Comparison of ENCODE assay signal across 9 mouse cellular contexts in genomic region chr2:32756674-32757055, GRCm38 (mm10). TPM values are rescaled to one million over a fixed set of nuclear protein-coding genes. Genes with fewer than 3 reads are reported as not detected.
DNase-seq lines count a peak whose midpoint lies in the region; ATAC-seq and TF ChIP-seq lines count a peak whose summit lies in the region.
"Had no signal": no experiment of that assay in that cellular context is flagged by ENCODE, and none has a peak within 500 bp of the region (broad histone marks: within the 10 kb centered on the region; RNA-seq: fewer than 3 reads in every experiment).

No protein-coding gene starts in this region.

- no peak for DNase-seq in heart, adult 8-10 months (ENCODE audit: low spot score)
- DNase-seq in hindbrain, postnatal 0 days (ENCODE audit: low spot score) = no peak
- no peak for DNase-seq in midbrain, embryonic 11.5 days (ENCODE audit: low spot score, missing footprints)
- DNase-seq in thymus, postnatal 25 days = no peak
- no peak for DNase-seq in thymus, postnatal 4 days
- no peak for DNase-seq in heart, postnatal 25 days (ENCODE audit: low spot score)

- H3K4me2 ChIP-seq in heart, embryonic 14.5 days (ENCODE audit: low read length) = peak overlapping the region; percentile 38
- peak overlapping the region; percentile 58 for H3K4me2 ChIP-seq in embryonic facial prominence, embryonic 13.5 days
- H3K4me2 ChIP-seq in hindbrain, postnatal 0 days (ENCODE audit: low read depth, low read length) = peak overlapping the region; percentile 62
- peak overlapping the region; percentile 23; the same call in 1 of the 2 replicates for H3K4me2 ChIP-seq in midbrain, embryonic 11.5 days

- no peaks in the 10 kb centered on the region for H3K9me3 ChIP-seq in heart, embryonic 14.5 days (ENCODE audit: control insufficient read depth, low read length)
- H3K9me3 ChIP-seq in embryonic facial prominence, embryonic 13.5 days = no peaks in the 10 kb centered on the region
- H3K9me3 ChIP-seq in hindbrain, postnatal 0 days (ENCODE audit: low read length) = no peaks in the 10 kb centered on the region
- no peaks in the 10 kb centered on the region for H3K9me3 ChIP-seq in midbrain, embryonic 11.5 days (ENCODE audit: control insufficient read depth, low read length)

- no peak overlapping the region for H3K27ac ChIP-seq in heart, embryonic 14.5 days (replicated peaks in 1 of 2; ENCODE audit: control insufficient read depth in 1 of 2, insufficient read depth in 1 of 2, low read depth in 2 of 2, low read length in 2 of 2)
- no peak overlapping the region for H3K27ac ChIP-seq in embryonic facial prominence, embryonic 13.5 days
- H3K27ac ChIP-seq in hindbrain, postnatal 0 days = no peak overlapping the region
- H3K27ac ChIP-seq in midbrain, embryonic 11.5 days (ENCODE audit: low read depth, low read length) = no peak overlapping the region

- WGBS in heart, embryonic 14.5 days = 41% methylated on average over 6 of the region's 6 CpGs
- WGBS in embryonic facial prominence, embryonic 13.5 days = 31% methylated on average over 6 of the region's 6 CpGs
- WGBS in hindbrain, postnatal 0 days = 35% methylated on average over 6 of the region's 6 CpGs
- WGBS in midbrain, embryonic 11.5 days = 33% methylated on average over 6 of the region's 6 CpGs

- no peak overlapping the region for H3K9ac ChIP-seq in heart, embryonic 14.5 days (ENCODE audit: low read length)
- H3K9ac ChIP-seq in embryonic facial prominence, embryonic 13.5 days = no peak overlapping the region
- H3K9ac ChIP-seq in hindbrain, postnatal 0 days (replicated peaks; ENCODE audit: low read length) = no peak overlapping the region; the same call in 1 of the 2 replicates
- H3K9ac ChIP-seq in midbrain, embryonic 11.5 days (ENCODE audit: low read length) = no peak overlapping the region

- intact Hi-C loops in heart, postnatal 25 days (cut with DNase I) = loop anchor here (1.0 kb wide), 1 partner anchor 42 kb away; no protein-coding TSS in a partner anchor

- peak overlapping the region in 1 of 2 experiments; percentile 81; a peak in 2 of 4 replicates for H3K4me3 ChIP-seq in heart, embryonic 14.5 days (ENCODE audit: control insufficient read depth in 1 of 2, insufficient read depth in 1 of 2, low read depth in 1 of 2, low read length in 2 of 2)
- peak overlapping the region; percentile 72; the same call in 1 of the 2 replicates for H3K4me3 ChIP-seq in embryonic facial prominence, embryonic 13.5 days
- peak overlapping the region; percentile 66; the same call in 1 of the 2 replicates for H3K4me3 ChIP-seq in hindbrain, postnatal 0 days (ENCODE audit: low read length)
- no peak overlapping the region for H3K4me3 ChIP-seq in midbrain, embryonic 11.5 days (ENCODE audit: low read depth, low read length)

- H3K27me3 ChIP-seq in heart, embryonic 14.5 days (ENCODE audit: control insufficient read depth, insufficient read depth, low read length) = no peaks in the 10 kb centered on the region
- no peaks in the 10 kb centered on the region for H3K27me3 ChIP-seq in embryonic facial prominence, embryonic 13.5 days
- H3K27me3 ChIP-seq in hindbrain, postnatal 0 days (ENCODE audit: insufficient read depth, low read length) = no peaks in the 10 kb centered on the region
- 0 out of 2 replicates have a peak, but pooled peaks cover 2% of the 10 kb centered on the region for H3K27me3 ChIP-seq in midbrain, embryonic 11.5 days (ENCODE audit: control insufficient read depth, insufficient read depth, low read length)

- no peak for TF ChIP-seq CTCF in hindbrain, postnatal 0 days (IDR thresholded peaks at IDR 0.05; ENCODE audit: low read depth)

- H3K4me1 ChIP-seq in heart, embryonic 14.5 days (ENCODE audit: control insufficient read depth in 2 of 2, insufficient read depth in 2 of 2, low read length in 2 of 2) = no peaks in the 10 kb centered on the region
- H3K4me1 ChIP-seq in embryonic facial prominence, embryonic 13.5 days = peaks cover 14% of the 10 kb centered on the region
- H3K4me1 ChIP-seq in hindbrain, postnatal 0 days (ENCODE audit: insufficient read depth, low read length) = no peaks in the 10 kb centered on the region
- peaks cover 12% of the 10 kb centered on the region for H3K4me1 ChIP-seq in midbrain, embryonic 11.5 days (ENCODE audit: control insufficient read depth, insufficient read depth, low read length)

- H3K36me3 ChIP-seq in heart, embryonic 14.5 days (ENCODE audit: control insufficient read depth, insufficient read depth, low read length) = peaks cover 54% of the 10 kb centered on the region
- H3K36me3 ChIP-seq in embryonic facial prominence, embryonic 13.5 days = peaks cover 34% of the 10 kb centered on the region
- peaks cover 39% of the 10 kb centered on the region for H3K36me3 ChIP-seq in hindbrain, postnatal 0 days (ENCODE audit: insufficient read depth, low read length)
- peaks cover 3% of the 10 kb centered on the region; the same call in 1 of the 2 replicates for H3K36me3 ChIP-seq in midbrain, embryonic 11.5 days (ENCODE audit: control insufficient read depth, insufficient read depth, low read length)

- no peak for ATAC-seq in heart, embryonic 14.5 days (ENCODE audit: insufficient number of reproducible peaks, insufficient read depth, low FRiP score, low read depth)
- ATAC-seq in embryonic facial prominence, embryonic 13.5 days (ENCODE audit: insufficient number of reproducible peaks, insufficient read depth, low FRiP score, low TSS enrichment, low read depth) = no peak
- peak; percentile 27 for ATAC-seq in hindbrain, postnatal 0 days
- peak; percentile 31; the same call in 1 of the 2 replicates for ATAC-seq in midbrain, embryonic 11.5 days (ENCODE audit: low FRiP score)

RNA-seq across cellular contexts. Expression of gene Tor2a, which starts 0.4 kb away (rescaled TPM):
- 38.0 and 42.7 TPM in 2 replicates for polyA plus RNA-seq in heart, embryonic 14.5 days (2014; fragmentation: Nextera tagmentation; extraction: Ambion mirVana)
- total RNA-seq in heart, adult 8-10 months (2022) = 10 to 100 TPM in 1 of 4 experiments, 1 to 10 TPM in 3; 7.8 to 10.1 (median 8.2) TPM
- 65.1 and 72.3 TPM in 2 replicates for polyA plus RNA-seq in embryonic facial prominence, embryonic 13.5 days (2015; fragmentation: Nextera tagmentation; extraction: Ambion mirVana)
- total RNA-seq in hindbrain, postnatal 0 days (2014; rRNA removed) = 75.1 and 81.1 TPM in 2 replicates
- 48.2 and 49.1 TPM in 2 replicates for polyA plus RNA-seq in hindbrain, postnatal 0 days (2015; fragmentation: Nextera tagmentation; extraction: Ambion mirVana)
- 47.7 and 51.4 TPM in 2 replicates for polyA plus RNA-seq in midbrain, embryonic 11.5 days (2014; fragmentation: Nextera tagmentation; extraction: Ambion mirVana)
- total RNA-seq in heart, postnatal 25 days (2021) = 1 to 10 TPM; 8.1 to 8.3 TPM

RNA-seq across cellular contexts. Expression of gene 6330409D20Rik, which starts 15.8 kb away (rescaled TPM):
- polyA plus RNA-seq in heart, embryonic 14.5 days (2014; fragmentation: Nextera tagmentation; extraction: Ambion mirVana) = 0.68 TPM in 1 of 2 replicates, not detected in the other
- not detected for total RNA-seq in heart, adult 8-10 months (2022)
- polyA plus RNA-seq in embryonic facial prominence, embryonic 13.5 days (2015; fragmentation: Nextera tagmentation; extraction: Ambion mirVana) = 0.34 and 0.58 TPM in 2 replicates
- total RNA-seq in hindbrain, postnatal 0 days (2014; rRNA removed) = 1.7 and 3.2 TPM in 2 replicates
- 3.6 and 5.1 TPM in 2 replicates for polyA plus RNA-seq in hindbrain, postnatal 0 days (2015; fragmentation: Nextera tagmentation; extraction: Ambion mirVana)
- 2.0 and 3.0 TPM in 2 replicates for polyA plus RNA-seq in midbrain, embryonic 11.5 days (2014; fragmentation: Nextera tagmentation; extraction: Ambion mirVana)
- total RNA-seq in heart, postnatal 25 days (2021) = not detected
- total RNA-seq: neutrophil, adult 5-6 weeks had no signal

RNA-seq across cellular contexts. Expression of gene Ttc16, which starts 18.8 kb away (rescaled TPM):
- 0.22 TPM in 1 of 2 replicates, not detected in the other for polyA plus RNA-seq in heart, embryonic 14.5 days (2014; fragmentation: Nextera tagmentation; extraction: Ambion mirVana)
- total RNA-seq in heart, adult 8-10 months (2022) = under 1 TPM in 1 of 4 experiments, not detected in 3; 0.19 TPM
- polyA plus RNA-seq in embryonic facial prominence, embryonic 13.5 days (2015; fragmentation: Nextera tagmentation; extraction: Ambion mirVana) = 0.21 and 0.29 TPM in 2 replicates
- 0.78 and 1.6 TPM in 2 replicates for total RNA-seq in hindbrain, postnatal 0 days (2014; rRNA removed)
- polyA plus RNA-seq in hindbrain, postnatal 0 days (2015; fragmentation: Nextera tagmentation; extraction: Ambion mirVana) = 0.58 and 0.76 TPM in 2 replicates
- 0.26 and 0.30 TPM in 2 replicates for polyA plus RNA-seq in midbrain, embryonic 11.5 days (2014; fragmentation: Nextera tagmentation; extraction: Ambion mirVana)
- total RNA-seq in heart, postnatal 25 days (2021) = under 1 TPM; 0.10 to 0.17 TPM

RNA-seq across cellular contexts. Expression of gene Ptrh1, which starts 18.9 kb away (rescaled TPM):
- 2.6 and 3.6 TPM in 2 replicates for polyA plus RNA-seq in heart, embryonic 14.5 days (2014; fragmentation: Nextera tagmentation; extraction: Ambion mirVana)
- total RNA-seq in heart, adult 8-10 months (2022) = 1 to 10 TPM; 2.7 to 4.0 (median 3.2) TPM
- polyA plus RNA-seq in embryonic facial prominence, embryonic 13.5 days (2015; fragmentation: Nextera tagmentation; extraction: Ambion mirVana) = 4.6 and 5.8 TPM in 2 replicates
- 0.75 and 2.9 TPM in 2 replicates for total RNA-seq in hindbrain, postnatal 0 days (2014; rRNA removed)
- polyA plus RNA-seq in hindbrain, postnatal 0 days (2015; fragmentation: Nextera tagmentation; extraction: Ambion mirVana) = 4.0 and 4.4 TPM in 2 replicates
- polyA plus RNA-seq in midbrain, embryonic 11.5 days (2014; fragmentation: Nextera tagmentation; extraction: Ambion mirVana) = 3.2 and 3.9 TPM in 2 replicates
- 1 to 10 TPM; 2.6 to 4.2 TPM for total RNA-seq in heart, postnatal 25 days (2021)
- total RNA-seq: neutrophil, adult 5-6 weeks had no signal

RNA-seq across cellular contexts. Expression of gene Cfap157, which starts 27.6 kb away (rescaled TPM):
- 0.35 and 0.36 TPM in 2 replicates for polyA plus RNA-seq in heart, embryonic 14.5 days (2014; fragmentation: Nextera tagmentation; extraction: Ambion mirVana)
- total RNA-seq in heart, adult 8-10 months (2022) = not detected
- polyA plus RNA-seq in embryonic facial prominence, embryonic 13.5 days (2015; fragmentation: Nextera tagmentation; extraction: Ambion mirVana) = 0.87 and 1.5 TPM in 2 replicates
- 0.16 and 0.40 TPM in 2 replicates for total RNA-seq in hindbrain, postnatal 0 days (2014; rRNA removed)
- 0.64 and 1.1 TPM in 2 replicates for polyA plus RNA-seq in hindbrain, postnatal 0 days (2015; fragmentation: Nextera tagmentation; extraction: Ambion mirVana)
- 0.08 and 0.28 TPM in 2 replicates for polyA plus RNA-seq in midbrain, embryonic 11.5 days (2014; fragmentation: Nextera tagmentation; extraction: Ambion mirVana)
- not detected for total RNA-seq in heart, postnatal 25 days (2021)
- total RNA-seq: neutrophil, adult 5-6 weeks had no signal

Comparison
In these comparisons a context has a peak if more than half of its experiments do, and no peak if none do; other contexts are left out.
1. ATAC-seq: peak in hindbrain, postnatal 0 days (single experiment) and midbrain, embryonic 11.5 days (single experiment); none in heart, embryonic 14.5 days (single experiment) and embryonic facial prominence, embryonic 13.5 days (single experiment).
2. Peak in every context shown above with its lines, with median percentiles within 50 percentile points of each other: H3K4me2 ChIP-seq.